In genomic region chr10:25291053-25291452, GRCm38 (mm10) we compare ENCODE assay signal across 13 mouse cellular contexts. TPM values are rescaled to one million over a fixed set of nuclear protein-coding genes. Genes with fewer than 3 reads are reported as not detected.
A peak's percentile ranks its signal among the peaks of the same experiment; 100 is the strongest.
DNase-seq lines count a peak whose midpoint lies in the region; ATAC-seq and TF ChIP-seq lines count a peak whose summit lies in the region.
"Had no signal": no experiment of that assay in that cellular context is flagged by ENCODE, and none has a peak within 500 bp of the region (broad histone marks: within the 10 kb centered on the region; RNA-seq: fewer than 3 reads in every experiment).

No protein-coding gene starts in this region.

- H3K27me3 ChIP-seq in intestine, embryonic 16.5 days (replicated peaks; ENCODE audit: control insufficient read depth, insufficient read depth, low read length), result no peaks in the 10 kb centered on the region
- no peaks in the 10 kb centered on the region for H3K27me3 ChIP-seq in intestine, postnatal 0 days (replicated peaks; ENCODE audit: control insufficient read depth, insufficient read depth, low read length)
- H3K27me3 ChIP-seq in kidney, postnatal 0 days (ENCODE audit: insufficient read depth, low read length), result no peaks in the 10 kb centered on the region
- H3K27me3 ChIP-seq in hindbrain, embryonic 10.5 days (ENCODE audit: insufficient read depth, poor library complexity, severe bottlenecking), result no peaks in the 10 kb centered on the region
- no peaks in the 10 kb centered on the region for H3K27me3 ChIP-seq in neural tube, embryonic 15.5 days (replicated peaks)
- H3K27me3 ChIP-seq: limb, embryonic 13.5 days; midbrain, embryonic 13.5 days; stomach, embryonic 15.5 days had no signal

- no peak overlapping the region for H3K4me2 ChIP-seq in intestine, embryonic 16.5 days (ENCODE audit: low read depth, low read length)
- no peak overlapping the region for H3K4me2 ChIP-seq in intestine, postnatal 0 days (replicated peaks; ENCODE audit: low read depth)
- H3K4me2 ChIP-seq in kidney, postnatal 0 days (ENCODE audit: low read length), result no peak overlapping the region
- H3K4me2 ChIP-seq in neural tube, embryonic 15.5 days, result no peak overlapping the region
- H3K4me2 ChIP-seq: limb, embryonic 13.5 days; midbrain, embryonic 13.5 days; stomach, embryonic 15.5 days had no signal

- H3K4me1 ChIP-seq in intestine, embryonic 16.5 days (ENCODE audit: control insufficient read depth, insufficient read depth, low read length), result peaks cover 3% of the 10 kb centered on the region
- H3K4me1 ChIP-seq in intestine, postnatal 0 days (replicated peaks; ENCODE audit: control insufficient read depth, insufficient read depth, low read length), result no peaks in the 10 kb centered on the region
- H3K4me1 ChIP-seq in kidney, postnatal 0 days (replicated peaks; ENCODE audit: insufficient read depth, low read length), result no peaks in the 10 kb centered on the region
- H3K4me1 ChIP-seq in hindbrain, embryonic 10.5 days (replicated peaks), result no peaks in the 10 kb centered on the region; the same call in 1 of the 2 replicates
- no peaks in the 10 kb centered on the region for H3K4me1 ChIP-seq in neural tube, embryonic 15.5 days
- H3K4me1 ChIP-seq: forebrain, embryonic 10.5 days; midbrain, embryonic 13.5 days; stomach, embryonic 15.5 days had no signal

- no peak overlapping the region for H3K27ac ChIP-seq in intestine, embryonic 16.5 days (ENCODE audit: low read length)
- H3K27ac ChIP-seq in intestine, postnatal 0 days (ENCODE audit: low read depth, low read length), result no peak overlapping the region
- H3K27ac ChIP-seq in kidney, postnatal 0 days, result no peak overlapping the region
- no peak overlapping the region for H3K27ac ChIP-seq in hindbrain, embryonic 10.5 days
- H3K27ac ChIP-seq in neural tube, embryonic 15.5 days (replicated peaks), result no peak overlapping the region
- H3K27ac ChIP-seq: forebrain, embryonic 10.5 days; limb, embryonic 13.5 days; midbrain, embryonic 13.5 days; stomach, embryonic 15.5 days had no signal

- WGBS in intestine, embryonic 16.5 days, result 74% methylated on average over 4 of the region's 4 CpGs
- 66% methylated on average over 4 of the region's 4 CpGs for WGBS in intestine, postnatal 0 days
- 73% methylated on average over 4 of the region's 4 CpGs for WGBS in kidney, postnatal 0 days
- WGBS in hindbrain, embryonic 10.5 days, result 88% methylated on average over 4 of the region's 4 CpGs
- 86% methylated on average over 4 of the region's 4 CpGs for WGBS in neural tube, embryonic 15.5 days

- no peak overlapping the region for H3K9ac ChIP-seq in intestine, embryonic 16.5 days (ENCODE audit: low read depth, low read length)
- no peak overlapping the region for H3K9ac ChIP-seq in intestine, postnatal 0 days (ENCODE audit: low read depth, low read length)
- H3K9ac ChIP-seq in kidney, postnatal 0 days (ENCODE audit: low read depth, low read length), result no peak overlapping the region
- H3K9ac ChIP-seq in neural tube, embryonic 15.5 days (replicated peaks), result no peak overlapping the region
- H3K9ac ChIP-seq: limb, embryonic 13.5 days; midbrain, embryonic 13.5 days; stomach, embryonic 15.5 days had no signal

- H3K4me3 ChIP-seq in intestine, embryonic 16.5 days (ENCODE audit: low read length), result no peak overlapping the region
- H3K4me3 ChIP-seq in intestine, postnatal 0 days (ENCODE audit: low read depth, low read length), result no peak overlapping the region
- no peak overlapping the region for H3K4me3 ChIP-seq in kidney, postnatal 0 days (replicated peaks; ENCODE audit: low read depth, low read length)
- H3K4me3 ChIP-seq in hindbrain, embryonic 10.5 days, result no peak overlapping the region
- no peak overlapping the region for H3K4me3 ChIP-seq in neural tube, embryonic 15.5 days (replicated peaks)
- H3K4me3 ChIP-seq: forebrain, embryonic 10.5 days; limb, embryonic 13.5 days; midbrain, embryonic 13.5 days; stomach, embryonic 15.5 days had no signal

- H3K9me3 ChIP-seq in intestine, embryonic 16.5 days (ENCODE audit: control insufficient read depth, low read length), result no peaks in the 10 kb centered on the region
- H3K9me3 ChIP-seq in intestine, postnatal 0 days (ENCODE audit: control insufficient read depth), result no peaks in the 10 kb centered on the region
- no peaks in the 10 kb centered on the region for H3K9me3 ChIP-seq in kidney, postnatal 0 days (replicated peaks; ENCODE audit: low read length)
- no peaks in the 10 kb centered on the region for H3K9me3 ChIP-seq in hindbrain, embryonic 10.5 days
- no peaks in the 10 kb centered on the region for H3K9me3 ChIP-seq in neural tube, embryonic 15.5 days (replicated peaks)
- H3K9me3 ChIP-seq: forebrain, embryonic 10.5 days; limb, embryonic 13.5 days; midbrain, embryonic 13.5 days; stomach, embryonic 15.5 days had no signal

- TF ChIP-seq CTCF in intestine, postnatal 0 days (IDR thresholded peaks at IDR 0.05; ENCODE audit: low read depth), result no peak
- no peak for TF ChIP-seq CTCF in kidney, postnatal 0 days (IDR thresholded peaks at IDR 0.05; ENCODE audit: low read depth)

- DNase-seq in heart, adult 8-10 months (ENCODE audit: low spot score), result peak; percentile 77
- DNase-seq in kidney, postnatal 0 days (ENCODE audit: low spot score), result peak; percentile 25
- peak; percentile 62 for DNase-seq in skeletal muscle tissue, adult 2 months (ENCODE audit: low read depth, low spot score)
- DNase-seq in hindbrain, embryonic 10.5 days (ENCODE audit: low spot score), result no peak
- DNase-seq in retina, embryonic 14.5 days (ENCODE audit: low spot score), result no peak
- DNase-seq: cerebellum, postnatal 25 days had no signal

- no peaks in the 10 kb centered on the region for H3K36me3 ChIP-seq in intestine, embryonic 16.5 days (ENCODE audit: control insufficient read depth, insufficient read depth, low read length)
- H3K36me3 ChIP-seq in intestine, postnatal 0 days (ENCODE audit: control insufficient read depth, insufficient read depth), result 0 out of 2 replicates have a peak, but pooled peaks cover 4% of the 10 kb centered on the region
- H3K36me3 ChIP-seq in kidney, postnatal 0 days (ENCODE audit: insufficient read depth, low read length), result no peaks in the 10 kb centered on the region
- H3K36me3 ChIP-seq in hindbrain, embryonic 10.5 days, result 0 out of 2 replicates have a peak, but pooled peaks cover 3% of the 10 kb centered on the region
- no peaks in the 10 kb centered on the region for H3K36me3 ChIP-seq in neural tube, embryonic 15.5 days
- H3K36me3 ChIP-seq: forebrain, embryonic 10.5 days; midbrain, embryonic 13.5 days; stomach, embryonic 15.5 days had no signal

- ATAC-seq in intestine, embryonic 16.5 days, result peak; percentile 44
- ATAC-seq in intestine, postnatal 0 days, result no peak
- no peak for ATAC-seq in kidney, postnatal 0 days (replicated peaks; ENCODE audit: low FRiP score, low read depth)
- no peak for ATAC-seq in neural tube, embryonic 15.5 days (ENCODE audit: low FRiP score)
- ATAC-seq: midbrain, embryonic 13.5 days had no signal

RNA-seq across cellular contexts. Expression of gene Akap7, which starts 16.6 kb away (rescaled TPM):
- 27.6 and 32.1 TPM in 2 replicates for polyA plus RNA-seq in intestine, embryonic 16.5 days (2015; fragmentation: Nextera tagmentation; extraction: Ambion mirVana)
- 42.3 and 51.6 TPM in 2 replicates for polyA plus RNA-seq in intestine, postnatal 0 days (2015; fragmentation: Nextera tagmentation; extraction: Ambion mirVana)
- total RNA-seq in heart, adult 8-10 months (2022), result 10 to 100 TPM; 58.9 to 68.6 (median 63.2) TPM
- polyA plus RNA-seq in kidney, postnatal 0 days (2015; fragmentation: Nextera tagmentation; extraction: Ambion mirVana), result 33.2 and 40.3 TPM in 2 replicates
- 15.6 and 16.3 TPM in 2 replicates for polyA plus RNA-seq in hindbrain, embryonic 10.5 days (2016; fragmentation: Nextera tagmentation; extraction: Ambion mirVana)
- 49.4 and 53.0 TPM in 2 replicates for polyA plus RNA-seq in neural tube, embryonic 15.5 days (2015; fragmentation: Nextera tagmentation; extraction: Ambion mirVana)

Comparison
In these comparisons a context has a peak if more than half of its experiments do, and no peak if none do; other contexts are left out.
1. DNase-seq: peak in heart, adult 8-10 months (single experiment), kidney, postnatal 0 days (single experiment) and skeletal muscle tissue, adult 2 months (single experiment); none in hindbrain, embryonic 10.5 days (single experiment) and retina, embryonic 14.5 days (single experiment).